Mouse (Mus musculus) mammary gland, adult 2 months (tissue): Measurements from ENCODE around the gene Calr4. TPM values are rescaled to one million over a fixed set of nuclear protein-coding genes. Genes with fewer than 3 reads are reported as not detected.

Experiments used
- polyA plus RNA-seq: library from polyadenylated mRNA; depleted of rRNA; stranded (reverse); fragments of >200 nt; gene quantifications from 2 replicates; pipeline ENCODE4 v1.2.3, GENCODE M21; 2012; ENCODE audit warnings: low replicate concordance; rRNA removed

Calr4 gene
- polyA plus RNA-seq: 0.10 TPM in 1 of 2 replicates, not detected in the other

GRCm38 (mm10) chr4:109234185-109234584, at the start of gene Calr4:
Gene Calr4 (plus strand): TSS chr4:109234485.

GRCm38 (mm10) chr4:109201582-109202424, 32.5 kb upstream of the Calr4 start, which contains the start of gene Osbpl9:
Gene Osbpl9 (minus strand): TSS chr4:109202272.

DNA sequence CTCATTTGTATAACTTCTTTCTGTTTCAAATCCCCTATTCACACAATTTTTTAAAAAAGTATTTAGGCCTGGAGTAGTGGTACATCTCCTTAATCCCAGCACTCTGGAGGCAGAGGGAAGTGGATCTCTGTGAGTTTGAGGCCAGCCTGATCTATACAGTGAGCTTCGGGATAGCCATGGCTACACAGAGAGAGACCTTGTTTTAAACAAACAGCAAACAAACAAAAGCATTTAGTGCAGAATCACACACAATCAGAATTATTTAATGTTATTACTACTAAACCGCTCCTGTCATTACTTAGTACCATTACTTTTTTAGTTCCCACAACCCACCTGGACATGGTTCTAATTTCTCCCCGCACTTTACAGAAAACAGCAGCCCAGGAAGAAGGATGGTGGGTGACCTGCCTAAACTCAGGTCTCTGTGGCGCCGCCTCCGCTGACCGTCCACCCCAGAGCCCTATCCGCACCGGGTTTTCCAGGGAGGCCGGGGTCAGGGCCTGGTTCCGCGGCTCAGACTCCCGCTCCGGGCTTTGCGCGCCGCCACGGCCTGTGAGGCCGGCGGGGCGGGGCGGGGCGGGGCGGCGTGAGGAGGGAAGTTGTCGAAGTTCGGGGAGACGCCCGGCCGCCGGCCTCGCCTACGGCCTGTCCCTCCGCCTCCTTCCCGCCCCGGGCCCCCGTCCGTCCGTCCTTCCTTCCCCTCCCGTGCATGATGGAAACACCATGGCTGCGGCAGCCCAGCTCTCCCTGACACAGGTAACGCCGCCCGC, 45.6 kb downstream of the Calr4 start, which contains the start of gene Eps15:
TSS of gene Eps15 (plus strand) at position 580 of the 770 bp plus-strand sequence.

Other genes starting within 250 kb of the Calr4 start
- 17.4 and 60.1 TPM in 2 replicates for gene Nrd1, start 233.8 kb upstream of the Calr4 start, polyA plus RNA-seq
- gene Osbpl9, start 32.2 kb upstream of the Calr4 start, polyA plus RNA-seq: 91.4 and 247 TPM in 2 replicates
- 7.2 and 22.6 TPM in 2 replicates for gene Eps15, start 45.8 kb downstream of the Calr4 start, polyA plus RNA-seq
- gene Ttc39a, start 172.1 kb downstream of the Calr4 start, polyA plus RNA-seq: 14.1 and 14.7 TPM in 2 replicates